In the genomic region with DNA sequence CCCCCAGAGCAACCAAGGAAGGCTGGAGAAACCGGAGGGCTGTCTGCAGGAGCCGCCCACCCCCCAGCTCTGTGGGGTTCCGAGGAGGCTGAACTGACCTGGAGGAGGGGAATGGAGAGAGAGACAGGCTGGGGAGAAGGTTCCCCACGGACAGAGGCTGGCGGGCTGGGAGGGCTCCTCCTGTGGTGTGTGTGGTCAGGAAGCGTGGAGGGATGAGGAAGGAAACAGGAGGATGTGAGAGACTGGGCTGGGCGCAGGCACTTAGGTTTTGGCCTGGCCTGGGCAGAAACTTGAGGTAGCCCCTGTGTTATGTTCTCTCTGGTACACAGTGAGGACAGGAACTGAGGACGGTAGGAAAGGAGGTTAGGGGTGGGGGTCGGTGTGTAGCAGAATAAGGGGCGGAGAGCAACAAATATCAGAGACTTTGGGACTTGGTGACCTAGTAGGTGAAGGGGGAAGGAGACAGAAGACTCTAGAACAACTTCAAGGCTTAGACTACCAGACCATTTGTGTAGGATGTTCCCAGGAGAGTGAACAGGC, we compare ENCODE assay signal across 7 mouse cellular contexts. TPM values are rescaled to one million over a fixed set of nuclear protein-coding genes. Genes with fewer than 3 reads are reported as not detected.
DNase-seq lines count a peak whose midpoint lies in the region; ATAC-seq lines count a peak whose summit lies in the region.

No protein-coding gene starts in this region.

- H3K27ac ChIP-seq in liver, embryonic 11.5 days (ENCODE audit: low read depth, low read length) = peak overlapping the region; percentile 8
- peak overlapping the region; percentile 26; the same call in 1 of the 2 replicates for H3K27ac ChIP-seq in embryonic facial prominence, embryonic 10.5 days (replicated peaks)
- peak overlapping the region; percentile 71 for H3K27ac ChIP-seq in limb, embryonic 10.5 days
- H3K27ac ChIP-seq in neural tube, embryonic 13.5 days (replicated peaks) = peak overlapping the region; percentile 18; the same call in 1 of the 2 replicates

- H3K9me3 ChIP-seq in liver, embryonic 11.5 days (ENCODE audit: control insufficient read depth, low read length) = no peaks in the 10 kb centered on the region
- no peaks in the 10 kb centered on the region for H3K9me3 ChIP-seq in embryonic facial prominence, embryonic 10.5 days
- H3K9me3 ChIP-seq in limb, embryonic 10.5 days (replicated peaks) = no peaks in the 10 kb centered on the region
- H3K9me3 ChIP-seq in neural tube, embryonic 13.5 days = no peaks in the 10 kb centered on the region

- peak overlapping the region; percentile 5 for H3K4me2 ChIP-seq in liver, embryonic 11.5 days
- H3K4me2 ChIP-seq in neural tube, embryonic 13.5 days = no peak overlapping the region

- no peaks in the 10 kb centered on the region for H3K36me3 ChIP-seq in liver, embryonic 11.5 days (ENCODE audit: control insufficient read depth, insufficient read depth, low read length)
- H3K36me3 ChIP-seq in embryonic facial prominence, embryonic 10.5 days (replicated peaks) = no peaks in the 10 kb centered on the region
- no peaks in the 10 kb centered on the region for H3K36me3 ChIP-seq in limb, embryonic 10.5 days
- H3K36me3 ChIP-seq in neural tube, embryonic 13.5 days = no peaks in the 10 kb centered on the region

- DNase-seq in liver, embryonic 11.5 days (ENCODE audit: low spot score) = no peak
- no peak for DNase-seq in liver
- DNase-seq in embryonic facial prominence, embryonic 10.5 days (ENCODE audit: low spot score) = no peak
- no peak for DNase-seq in limb, embryonic 10.5 days (ENCODE audit: low spot score)

- 35% methylated on average over 10 of the region's 10 CpGs for WGBS in liver, embryonic 11.5 days
- 41% methylated on average over 10 of the region's 10 CpGs for WGBS in embryonic facial prominence, embryonic 10.5 days
- WGBS in limb, embryonic 10.5 days = 48% methylated on average over 10 of the region's 10 CpGs
- 38% methylated on average over 10 of the region's 10 CpGs for WGBS in neural tube, embryonic 13.5 days

- H3K4me1 ChIP-seq in liver, embryonic 11.5 days (replicated peaks; ENCODE audit: control insufficient read depth, insufficient read depth, low read length) = peaks cover 35% of the 10 kb centered on the region
- peaks cover 43% of the 10 kb centered on the region for H3K4me1 ChIP-seq in embryonic facial prominence, embryonic 10.5 days
- H3K4me1 ChIP-seq in limb, embryonic 10.5 days = peaks cover 43% of the 10 kb centered on the region
- peaks cover 26% of the 10 kb centered on the region for H3K4me1 ChIP-seq in neural tube, embryonic 13.5 days (replicated peaks)

- no peak overlapping the region for H3K4me3 ChIP-seq in liver, embryonic 11.5 days (ENCODE audit: low read depth, low read length)
- no peak overlapping the region for H3K4me3 ChIP-seq in embryonic facial prominence, embryonic 10.5 days
- no peak overlapping the region for H3K4me3 ChIP-seq in limb, embryonic 10.5 days
- H3K4me3 ChIP-seq in neural tube, embryonic 13.5 days = no peak overlapping the region

- no peaks in the 10 kb centered on the region for H3K27me3 ChIP-seq in liver, embryonic 11.5 days (replicated peaks; ENCODE audit: control insufficient read depth, insufficient read depth, low read length)
- peaks cover 16% of the 10 kb centered on the region for H3K27me3 ChIP-seq in embryonic facial prominence, embryonic 10.5 days (replicated peaks; ENCODE audit: low read depth, poor library complexity, severe bottlenecking)
- H3K27me3 ChIP-seq in limb, embryonic 10.5 days (ENCODE audit: low read depth, poor library complexity, severe bottlenecking) = peaks cover 3% of the 10 kb centered on the region
- H3K27me3 ChIP-seq in neural tube, embryonic 13.5 days = peaks cover 20% of the 10 kb centered on the region

- ATAC-seq in liver, embryonic 11.5 days (replicated peaks; ENCODE audit: low FRiP score) = no peak
- ATAC-seq in neural tube, embryonic 13.5 days (ENCODE audit: low read depth) = no peak
- no peak for ATAC-seq in CD4-positive, CD25-positive, alpha-beta regulatory T cell, adult 4 months
- ATAC-seq in frontal cortex, adult (ENCODE audit: low TSS enrichment) = no peak

- H3K9ac ChIP-seq in liver, embryonic 11.5 days (ENCODE audit: low read depth, low read length) = no peak overlapping the region
- no peak overlapping the region for H3K9ac ChIP-seq in neural tube, embryonic 13.5 days

RNA-seq across cellular contexts. Expression of a gene that starts 2.5 kb away (rescaled TPM):
- 9.3 and 10.9 TPM in 2 replicates for polyA plus RNA-seq in liver, embryonic 11.5 days (2014; fragmentation: Nextera tagmentation; extraction: Ambion mirVana)
- polyA plus RNA-seq in embryonic facial prominence, embryonic 10.5 days (2016; fragmentation: Nextera tagmentation; extraction: Ambion mirVana) = 2.4 TPM in 2 replicates
- 3.5 and 3.9 TPM in 2 replicates for polyA plus RNA-seq in limb, embryonic 10.5 days (2016; fragmentation: Nextera tagmentation; extraction: Ambion mirVana)
- polyA plus RNA-seq in neural tube, embryonic 13.5 days (2015; fragmentation: Nextera tagmentation; extraction: Ambion mirVana) = 6.8 and 7.4 TPM in 2 replicates
- polyA plus RNA-seq in CD4-positive, CD25-positive, alpha-beta regulatory T cell, adult 4 months (2017; shearing (Covaris generic)) = not detected

RNA-seq across cellular contexts. Expression of a gene that starts 50.5 kb away (rescaled TPM):
- 2.2 and 2.4 TPM in 2 replicates for polyA plus RNA-seq in liver, embryonic 11.5 days (2014; fragmentation: Nextera tagmentation; extraction: Ambion mirVana)
- 3.3 TPM in 2 replicates for polyA plus RNA-seq in embryonic facial prominence, embryonic 10.5 days (2016; fragmentation: Nextera tagmentation; extraction: Ambion mirVana)
- 3.5 and 4.4 TPM in 2 replicates for polyA plus RNA-seq in limb, embryonic 10.5 days (2016; fragmentation: Nextera tagmentation; extraction: Ambion mirVana)
- polyA plus RNA-seq in neural tube, embryonic 13.5 days (2015; fragmentation: Nextera tagmentation; extraction: Ambion mirVana) = 7.8 and 8.9 TPM in 2 replicates
- polyA plus RNA-seq in CD4-positive, CD25-positive, alpha-beta regulatory T cell, adult 4 months (2017; shearing (Covaris generic)) = 1 to 10 TPM; 7.6 to 8.4 TPM

Comparison
In these comparisons a context has a peak if more than half of its experiments do, and no peak if none do; other contexts are left out.
1. H3K27ac ChIP-seq: peak in every context shown above with its lines; median percentile 71 in limb, embryonic 10.5 days; 26 in embryonic facial prominence, embryonic 10.5 days; 18 in neural tube, embryonic 13.5 days; 8 in liver, embryonic 11.5 days.